Mouse (Mus musculus): Measurements from ENCODE around the gene Id3.

GRCm38 (mm10) chr4:136195029-136195428 is 51.7 kb downstream of the Id3 start:
- TF ChIP-seq POLR2A (IDR thresholded peaks at IDR 0.05; ENCODE audit: borderline replicate concordance, low read depth, low read length) (no peak), CTCF (IDR thresholded peaks at IDR 0.05; ENCODE audit: low read depth, low read length) (no peak)
